Mouse (Mus musculus) liver, adult 2 months (tissue): ENCODE data around the gene Hecw2. TPM values are rescaled to one million over a fixed set of nuclear protein-coding genes. Genes with fewer than 3 reads are reported as not detected.

Source experiments
- DNase-seq: peaks from one replicate; pipeline ENCODE4 v3.0.0-alpha.2; 2011; ENCODE audit warnings: low read depth, low spot score; ENCODE audit errors: extremely low read depth
- H3K27ac ChIP-seq: fragments of 200-500 bp; replicated peaks from 2 replicates; pipeline ENCODE4 v1.5.1; 2012; ENCODE audit warnings: low read depth, mild to moderate bottlenecking, control low read depth, inconsistent platforms, low read length; ENCODE audit not compliant: insufficient read depth
- H3K27me3 ChIP-seq: fragments of 200-500 bp; 2 replicates; pipeline ENCODE4 v1.6.1; 2012; ENCODE audit warnings: mild to moderate bottlenecking, moderate library complexity, low read length, inconsistent platforms; ENCODE audit not compliant: control insufficient read depth, insufficient read depth
- H3K36me3 ChIP-seq: fragments of 200-500 bp; 2 replicates; pipeline ENCODE4 v1.6.1; 2012; ENCODE audit warnings: low read length, inconsistent platforms; ENCODE audit not compliant: control insufficient read depth, insufficient read depth
- H3K4me1 ChIP-seq: fragments of 200-500 bp; 2 replicates; pipeline ENCODE4 v1.6.1; 2011; ENCODE audit warnings: low read length; ENCODE audit not compliant: control insufficient read depth, insufficient read depth
- H3K4me3 ChIP-seq: fragments of 200-500 bp; 2 replicates; pipeline ENCODE4 v1.5.1; 2011; ENCODE audit warnings: low read depth, mild to moderate bottlenecking, control low read depth, low read length, moderate library complexity; ENCODE audit not compliant: insufficient read depth
- H3K79me2 ChIP-seq: fragments of 200-500 bp; 2 replicates; pipeline ENCODE4 v1.6.1; 2012; ENCODE audit warnings: inconsistent platforms, mild to moderate bottlenecking, low read length, moderate library complexity; ENCODE audit not compliant: control insufficient read depth, insufficient read depth
- H3K9ac ChIP-seq: fragments of 200-500 bp; 2 replicates; pipeline ENCODE4 v1.6.1; 2012; ENCODE audit warnings: low read depth, mild to moderate bottlenecking, control low read depth, inconsistent platforms, low read length
- CTCF ChIP-seq: fragments of 200-500 bp; IDR thresholded peaks from 2 replicates; pipeline ENCODE4 v1.5.1; 2011; ENCODE audit warnings: low read depth, low read length, control low read depth
- POLR2A ChIP-seq: fragments of 200-500 bp; IDR thresholded peaks from 2 replicates; pipeline ENCODE4 v1.6.1; 2011; ENCODE audit warnings: low read length, control low read depth; ENCODE audit not compliant: insufficient read depth; ENCODE audit errors: extremely low read depth
- WGBS: fragments of 180-500 bp; shearing (Covaris S2); methylation state at CpG from one replicate; pipeline ENCODE4 v1.1.7; 2018; 5-methylcytosine and 5-hydroxymethylcytosine counted together
- polyA plus RNA-seq: library from polyadenylated mRNA; depleted of rRNA; stranded (reverse); fragments of >200 nt; gene quantifications from 2 replicates; pipeline ENCODE4 v1.2.3, GENCODE M21; 2012; rRNA removed
- total RNA-seq: library from RNA; depleted of rRNA; stranded (reverse); fragments of >200 nt; gene quantifications from 2 replicates; pipeline ENCODE4 v1.2.3, GENCODE M21; 2014; rRNA removed

Gene Hecw2
- total RNA-seq = 2.9 and 3.2 TPM in 2 replicates
- 0.21 and 0.38 TPM in 2 replicates for polyA plus RNA-seq

DNA sequence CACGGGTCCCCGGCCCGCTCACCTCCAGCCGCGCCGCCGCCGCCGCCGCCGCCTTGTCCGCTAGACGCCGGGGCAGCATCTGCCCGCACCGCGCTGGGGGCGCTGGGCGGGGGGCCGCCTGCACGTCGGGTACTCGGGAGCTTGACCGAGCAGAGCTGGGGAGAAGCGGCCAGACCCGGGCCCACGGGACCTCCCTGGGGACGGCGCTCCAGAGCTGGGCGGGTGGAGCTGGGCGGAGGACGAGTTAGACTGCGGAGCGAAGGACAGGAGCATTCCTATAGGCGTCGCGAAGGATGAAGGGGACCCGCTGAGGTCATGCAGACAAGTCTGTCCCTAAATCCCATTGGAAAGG, at the start of gene Hecw2:
TSS of gene Hecw2 (minus strand) at position 215 of the 352 bp plus-strand sequence.
- TF ChIP-seq CTCF (no peak), POLR2A (no peak)
- H3K36me3 ChIP-seq = no peaks in the 10 kb centered on the region
- 2% methylated on average over 38 of the region's 38 CpGs for WGBS
- H3K4me1 ChIP-seq = no peaks in the 10 kb centered on the region; the same call in 1 of the 2 replicates
- DNase-seq = no peak
- no peak within 1 kb of the TSS for H3K27ac ChIP-seq
- H3K27me3 ChIP-seq = peaks cover 12% of the 10 kb centered on the region
- H3K4me3 ChIP-seq = peak within 1 kb of the TSS; percentile 84
- peak within 1 kb of the TSS; percentile 74 for H3K9ac ChIP-seq
- no peaks in the 10 kb centered on the region for H3K79me2 ChIP-seq

DNA sequence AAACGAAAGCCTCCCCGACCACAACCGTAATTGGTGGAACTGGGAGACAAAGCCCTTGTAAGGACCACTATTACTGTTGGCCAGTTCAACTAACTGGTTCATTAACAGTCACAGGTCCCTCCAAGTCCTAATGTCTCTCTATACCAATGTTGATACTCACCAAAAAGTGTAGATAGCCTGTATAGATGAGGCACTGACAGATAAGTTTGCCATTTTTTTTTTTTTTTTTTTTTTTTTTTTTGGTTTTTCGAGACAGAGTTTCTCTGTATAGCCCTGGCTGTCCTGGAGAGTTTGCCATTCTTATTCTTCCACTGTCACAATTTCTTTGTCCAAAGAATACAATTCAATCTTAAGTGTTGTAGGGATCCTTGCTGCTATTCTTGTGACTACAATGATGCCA, 47.8 kb upstream of the Hecw2 start:
- WGBS = 91% methylated on average over 4 of the region's 4 CpGs
- no peak for DNase-seq

DNA sequence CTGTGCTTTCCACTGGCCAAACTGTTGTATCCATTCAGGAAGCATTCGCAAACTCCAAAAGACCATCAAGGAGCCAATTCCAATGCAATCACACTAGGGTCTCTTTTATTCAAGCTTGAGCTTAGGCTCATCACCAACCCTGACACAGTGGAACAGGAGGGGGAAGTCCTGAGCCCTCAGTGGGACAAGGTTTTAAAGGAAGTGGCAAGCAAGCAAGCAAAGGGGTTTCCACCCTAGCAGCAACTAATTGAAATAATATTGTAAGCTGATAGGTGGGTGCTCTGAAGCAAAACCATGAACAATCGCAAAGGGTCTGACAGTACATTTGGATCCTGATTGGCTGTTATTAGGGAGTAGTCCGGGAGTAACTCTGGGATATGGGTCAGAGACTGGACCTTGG, 25.3 kb upstream of the Hecw2 start:
- Histone ChIP-seq H3K4me3 (no peak overlapping the region), H3K9ac (no peak overlapping the region), H3K4me1 (no peaks in the 10 kb centered on the region), H3K27ac (no peak overlapping the region), H3K27me3 (no peaks in the 10 kb centered on the region), H3K79me2 (no peaks in the 10 kb centered on the region), H3K36me3 (no peaks in the 10 kb centered on the region)
- DNase-seq = no peak
- TF ChIP-seq POLR2A = no peak
- no peak for TF ChIP-seq CTCF
- 97% methylated on average over 3 of the region's 3 CpGs for WGBS

More for the DNA sequence above, 47.8 kb upstream of the Hecw2 start:
- H3K27ac ChIP-seq = no peak overlapping the region
- no peaks in the 10 kb centered on the region for H3K4me1 ChIP-seq
- H3K36me3 ChIP-seq = no peaks in the 10 kb centered on the region
- no peaks in the 10 kb centered on the region for H3K79me2 ChIP-seq
- no peak overlapping the region for H3K4me3 ChIP-seq
- no peak overlapping the region for H3K9ac ChIP-seq
- H3K27me3 ChIP-seq = no peaks in the 10 kb centered on the region
- TF ChIP-seq POLR2A (no peak), CTCF (no peak)

DNA sequence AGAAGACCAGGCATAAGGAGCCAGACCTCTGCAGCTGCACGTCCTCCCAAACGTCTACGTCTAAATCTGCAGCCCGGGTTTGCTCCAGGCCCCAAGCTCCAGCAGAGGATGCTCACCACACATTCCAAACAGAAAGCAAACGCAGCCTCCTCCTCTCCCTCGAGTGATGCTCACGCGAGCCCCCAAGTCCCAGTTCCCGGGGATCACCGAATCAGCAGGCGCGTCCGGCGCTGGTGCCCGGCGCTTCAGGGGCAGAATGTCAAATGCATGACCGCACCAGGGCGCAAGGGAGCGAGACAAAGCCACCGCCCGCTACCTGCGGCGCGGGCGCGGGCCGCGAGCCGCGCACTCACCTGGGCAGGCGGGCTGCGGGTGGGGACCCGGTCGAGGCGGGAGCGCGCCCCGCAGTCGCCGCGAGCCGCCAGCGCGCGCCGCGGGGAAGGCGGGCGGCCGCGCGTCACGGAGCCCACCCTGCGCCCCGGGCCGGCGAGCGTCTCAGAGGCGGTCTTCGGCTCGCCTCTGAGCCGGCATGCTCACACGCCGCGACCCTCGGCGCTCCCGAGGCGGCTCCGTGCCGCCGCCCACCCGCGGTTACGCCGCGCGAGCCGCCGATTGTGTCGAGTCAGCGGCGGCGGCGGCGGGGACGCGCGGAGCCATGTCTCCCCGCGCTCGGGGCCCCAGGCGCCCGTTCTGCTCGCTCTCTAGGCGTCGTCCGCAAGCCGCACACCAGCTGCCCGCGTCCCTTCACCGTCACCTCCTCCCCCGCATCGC, 600 bp downstream of the Hecw2 start:
- no peak for DNase-seq
- H3K4me3 ChIP-seq = peak overlapping the region; percentile 84
- H3K4me1 ChIP-seq = no peaks in the 10 kb centered on the region; the same call in 1 of the 2 replicates
- 2% methylated on average over 98 of the region's 104 CpGs for WGBS
- H3K27ac ChIP-seq = no peak overlapping the region
- peak overlapping the region; percentile 74 for H3K9ac ChIP-seq
- TF ChIP-seq CTCF = no peak
- TF ChIP-seq POLR2A = no peak
- no peaks in the 10 kb centered on the region for H3K79me2 ChIP-seq
- H3K27me3 ChIP-seq = peaks cover 12% of the 10 kb centered on the region
- H3K36me3 ChIP-seq = no peaks in the 10 kb centered on the region

DNA sequence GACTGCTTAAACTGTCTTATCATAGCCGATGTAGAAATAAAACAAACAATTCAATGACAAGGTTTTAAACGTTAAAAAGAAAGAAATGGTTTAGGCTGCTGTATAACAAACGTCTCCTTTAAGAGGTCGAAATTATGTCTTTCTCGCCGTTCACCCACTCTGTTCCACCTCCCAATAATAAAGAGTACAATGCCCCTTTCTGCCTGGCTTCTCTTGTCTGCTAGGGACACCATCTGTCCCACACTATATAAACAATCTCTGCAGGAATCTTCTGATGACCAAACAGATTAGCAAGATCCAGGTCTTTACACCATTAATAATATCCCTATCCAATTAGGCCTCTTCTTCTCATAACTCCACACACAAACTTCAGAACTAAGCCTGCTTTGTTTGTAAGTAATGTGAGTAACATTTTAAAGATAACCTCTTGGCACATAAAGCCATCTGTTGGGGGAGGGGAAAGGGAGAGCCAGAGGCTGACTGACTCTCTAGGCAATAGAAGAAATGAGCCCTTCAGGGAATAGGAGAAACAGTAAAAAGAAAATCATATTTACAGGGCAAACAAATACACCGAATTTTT, 1.7 kb downstream of the Hecw2 start:
- Histone ChIP-seq H3K27me3 (peaks cover 12% of the 10 kb centered on the region), H3K9ac (no peak overlapping the region), H3K27ac (no peak overlapping the region), H3K36me3 (no peaks in the 10 kb centered on the region), H3K79me2 (no peaks in the 10 kb centered on the region), H3K4me3 (no peak overlapping the region), H3K4me1 (no peaks in the 10 kb centered on the region; the same call in 1 of the 2 replicates)
- DNase-seq = no peak
- 53% methylated on average over 7 of the region's 7 CpGs for WGBS
- TF ChIP-seq POLR2A (no peak), CTCF (no peak)

DNA sequence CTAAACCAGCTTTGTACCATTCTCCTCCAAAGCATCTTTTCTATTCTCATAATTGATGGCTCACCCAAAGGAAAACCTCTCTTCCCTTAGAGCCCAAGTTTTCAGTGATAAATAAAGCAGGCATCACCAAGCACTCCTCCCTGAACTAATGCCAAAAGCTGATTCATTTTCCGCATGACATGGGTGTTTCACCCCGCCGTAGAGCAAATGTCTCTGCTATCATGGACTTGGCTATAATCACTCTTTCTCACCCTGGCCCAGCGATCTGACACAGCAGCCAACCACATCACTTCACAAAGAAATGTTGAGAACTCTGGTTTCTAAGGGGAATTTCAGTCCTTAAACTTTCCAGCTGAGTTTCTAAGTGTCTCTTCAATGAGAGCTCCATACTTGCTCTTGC, 7.4 kb downstream of the Hecw2 start:
- Histone ChIP-seq H3K4me3 (no peak overlapping the region), H3K27ac (no peak overlapping the region), H3K27me3 (no peaks in the 10 kb centered on the region), H3K9ac (no peak overlapping the region), H3K79me2 (no peaks in the 10 kb centered on the region), H3K4me1 (no peaks in the 10 kb centered on the region), H3K36me3 (no peaks in the 10 kb centered on the region)
- TF ChIP-seq POLR2A (no peak), CTCF (no peak)
- WGBS = 76% methylated on average over 4 of the region's 4 CpGs
- DNase-seq = no peak
